Mouse (Mus musculus): ENCODE measurements around the gene Trappc10.

Trappc10 gene

GRCm38 (mm10) chr10:78258142-78258675, 13.8 kb upstream of the Trappc10 start:
- no peak for DNase-seq (ENCODE audit: low spot score in 2 of 2)

GRCm38 (mm10) chr10:78255646-78256059, 11.2 kb upstream of the Trappc10 start:
- DNase-seq (ENCODE audit: low spot score in 2 of 2) = no peak

GRCm38 (mm10) chr10:78247206-78247605, 2.8 kb upstream of the Trappc10 start:
- DNase-seq (ENCODE audit: low spot score in 2 of 2) = no peak

GRCm38 (mm10) chr10:78246725-78247124, 2.3 kb upstream of the Trappc10 start:
- DNase-seq (ENCODE audit: low spot score in 2 of 2) = no peak

- no peak for DNase-seq (ENCODE audit: low spot score in 2 of 2)
Observed at GRCm38 (mm10) chr10:78245225-78245547, 745 bp upstream of the Trappc10 start.

DNA sequence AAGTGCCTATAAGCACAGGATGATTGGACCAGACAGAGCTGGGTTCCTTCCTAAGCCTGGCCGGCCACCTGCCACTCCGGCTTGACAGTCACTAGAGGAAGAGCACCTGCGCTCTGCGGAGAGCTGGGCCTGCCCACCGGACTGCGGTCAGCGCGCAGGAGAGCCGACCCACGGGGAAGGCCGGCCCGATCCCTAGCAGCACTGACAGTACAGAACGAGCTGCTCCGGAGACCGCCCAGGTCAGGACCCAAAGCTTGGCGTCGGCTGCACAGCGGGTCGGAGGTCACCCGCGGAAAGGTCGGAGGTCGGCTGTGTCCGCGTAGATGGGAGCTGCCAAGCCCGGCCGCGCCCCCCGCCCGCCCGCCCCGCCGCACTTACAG, 393 bp downstream of the Trappc10 start:
- peak; percentile 25 to 29 for DNase-seq (ENCODE audit: low spot score in 2 of 2)

DNA sequence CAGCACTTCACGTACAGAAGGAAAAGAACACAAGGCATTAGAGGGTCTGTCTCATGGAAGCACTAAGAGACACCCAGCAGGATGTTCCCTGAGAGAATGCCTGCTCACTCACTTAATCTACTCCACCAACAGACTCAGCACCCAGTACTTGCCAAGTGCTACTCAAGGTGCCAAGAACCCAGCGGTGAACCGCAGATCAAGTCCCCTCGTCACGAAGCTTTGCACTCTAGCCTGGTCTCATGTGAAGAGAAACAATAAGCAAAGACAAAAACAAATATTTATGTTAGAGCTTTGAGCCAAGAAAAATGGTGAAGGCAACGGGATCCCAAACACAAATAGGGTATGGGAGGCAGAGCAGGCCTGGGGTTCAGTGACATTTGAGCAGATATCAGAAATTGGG, 5.5 kb downstream of the Trappc10 start:
- DNase-seq (ENCODE audit: low spot score in 2 of 2) = no peak

DNA sequence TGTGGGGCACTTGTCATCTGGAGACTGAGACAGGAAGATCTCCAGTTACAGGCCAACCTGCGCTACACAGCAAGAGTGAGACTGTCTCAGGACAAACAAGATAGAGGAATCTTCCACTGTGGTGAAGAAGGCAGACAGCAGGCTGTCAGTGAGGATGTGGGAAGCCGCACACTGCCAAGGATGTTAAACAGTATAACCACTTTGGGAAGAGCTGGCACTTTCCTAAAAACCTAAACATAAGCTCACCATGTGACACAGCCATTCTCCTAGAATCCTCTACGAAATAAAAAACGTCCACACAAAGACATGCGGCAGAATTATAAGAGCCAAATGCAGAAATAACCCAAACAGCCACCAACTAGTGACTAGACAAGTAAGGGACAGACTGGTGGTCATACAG, 6.1 kb downstream of the Trappc10 start:
- DNase-seq (ENCODE audit: low spot score in 2 of 2) = no peak

GRCm38 (mm10) chr10:78237809-78238208, 6.6 kb downstream of the Trappc10 start:
- DNase-seq (ENCODE audit: low spot score in 2 of 2) = no peak

DNA sequence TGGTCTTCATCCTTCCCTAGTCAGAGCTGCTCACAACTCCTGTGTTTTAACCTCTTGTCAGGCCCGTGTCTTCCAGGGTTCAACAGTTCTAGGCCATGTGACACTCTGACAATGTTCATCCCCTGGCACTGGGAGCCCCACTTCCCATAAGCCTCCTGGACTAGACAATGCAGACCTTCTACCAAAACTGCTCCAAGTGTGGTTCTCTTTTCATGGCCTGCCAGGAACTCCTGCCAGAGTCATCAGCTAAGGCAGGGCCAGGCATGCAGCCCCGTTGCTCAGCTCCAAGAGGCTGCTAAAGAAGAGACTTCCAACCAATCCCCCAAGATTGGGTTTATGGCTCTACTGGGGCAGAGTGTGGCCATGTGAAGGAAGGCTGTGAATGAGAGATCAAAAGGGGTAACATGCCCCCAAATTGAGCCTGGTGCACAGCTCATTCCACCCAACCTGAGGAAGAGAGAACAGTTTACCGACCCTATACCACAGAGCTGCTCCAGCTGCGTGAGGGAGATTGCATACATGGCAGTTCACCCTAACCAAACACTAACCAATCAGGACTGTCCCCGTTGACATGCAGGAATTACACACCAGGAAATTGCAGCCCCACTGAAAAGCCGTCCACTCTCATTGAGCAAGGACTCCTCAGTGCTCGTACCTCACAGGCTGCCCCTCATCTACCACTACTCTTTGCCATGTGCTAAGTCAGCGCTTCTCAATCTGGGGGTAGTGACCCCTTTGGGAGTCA, 7.4 kb downstream of the Trappc10 start:
- DNase-seq (ENCODE audit: low spot score in 2 of 2) = no peak

GRCm38 (mm10) chr10:78233756-78234155, 10.7 kb downstream of the Trappc10 start:
- no peak for DNase-seq (ENCODE audit: low spot score in 2 of 2)

DNA sequence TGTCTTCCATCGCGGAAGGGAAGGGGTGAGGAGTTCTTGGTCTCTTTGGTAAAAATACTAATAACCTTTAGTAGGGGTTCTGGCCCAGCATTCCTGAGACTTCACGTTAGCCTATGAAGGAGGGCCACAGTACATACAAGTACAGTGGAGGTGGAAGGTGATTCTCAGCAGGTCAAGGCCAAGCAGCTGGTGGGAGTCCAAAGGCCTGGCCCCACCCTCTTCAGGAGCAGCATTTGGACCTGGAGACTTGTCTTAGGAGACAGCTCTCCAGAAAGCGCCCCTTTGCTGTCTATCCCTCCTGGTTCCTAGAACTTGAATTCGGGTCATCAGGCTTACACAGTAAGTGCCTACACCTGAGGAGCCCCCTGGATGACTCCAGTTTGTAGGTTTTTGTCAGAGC, 11.3 kb downstream of the Trappc10 start:
- no peak for DNase-seq (ENCODE audit: low spot score in 2 of 2)

- no peak for DNase-seq (ENCODE audit: low spot score in 2 of 2)
Observed at GRCm38 (mm10) chr10:78232301-78232980, 12.0 kb downstream of the Trappc10 start.

- no peak for DNase-seq (ENCODE audit: low spot score in 2 of 2)
Observed at GRCm38 (mm10) chr10:78228560-78228928, 15.9 kb downstream of the Trappc10 start.

GRCm38 (mm10) chr10:78227875-78228559, 16.4 kb downstream of the Trappc10 start:
- no peak for DNase-seq (ENCODE audit: low spot score in 2 of 2)

DNA sequence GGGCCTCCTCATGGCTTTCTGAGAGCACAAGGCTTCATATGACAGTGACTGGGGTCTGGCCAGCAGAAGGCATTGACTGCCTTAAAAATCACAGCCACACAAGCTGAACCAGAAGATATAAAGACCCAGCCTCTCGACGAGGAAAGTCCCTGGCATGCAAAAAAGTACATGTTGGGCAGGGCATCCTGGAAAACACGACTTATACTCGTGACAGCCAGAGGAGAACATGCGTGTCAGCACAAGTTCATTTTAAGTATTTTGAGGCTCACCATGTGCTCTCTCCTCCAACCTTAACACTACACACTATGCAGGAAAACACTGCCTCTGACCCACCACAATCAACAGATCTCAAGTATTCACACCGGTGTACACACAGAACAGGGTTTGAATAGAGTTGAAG, 20.3 kb downstream of the Trappc10 start:
- no peak for DNase-seq (ENCODE audit: low spot score in 2 of 2)

GRCm38 (mm10) chr10:78222908-78223307, 21.5 kb downstream of the Trappc10 start:
- no peak for DNase-seq (ENCODE audit: low spot score in 2 of 2)

GRCm38 (mm10) chr10:78221315-78221714, 23.1 kb downstream of the Trappc10 start:
- no peak for DNase-seq (ENCODE audit: low spot score in 2 of 2)

DNA sequence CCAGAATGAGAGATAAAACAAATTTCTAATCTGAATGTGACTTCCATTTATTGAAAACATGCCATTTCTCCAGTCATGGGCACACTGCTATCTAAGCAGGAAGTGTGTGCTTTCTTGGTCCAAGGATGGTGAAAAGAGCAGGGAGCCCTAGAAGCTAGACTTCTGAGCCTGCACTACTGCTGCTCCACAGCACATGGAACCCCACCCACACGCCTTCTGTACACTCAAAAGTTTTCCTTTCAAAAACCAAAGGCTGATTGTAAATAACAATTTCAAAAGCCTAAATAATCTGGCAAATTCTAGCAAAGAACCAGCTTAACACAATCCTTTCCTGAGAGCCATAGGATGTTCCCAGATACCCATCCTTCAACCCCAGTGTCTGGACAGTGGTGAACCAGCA, 24.9 kb downstream of the Trappc10 start:
- no peak for DNase-seq (ENCODE audit: low spot score in 2 of 2)

GRCm38 (mm10) chr10:78218576-78218975, 25.9 kb downstream of the Trappc10 start:
- no peak for DNase-seq (ENCODE audit: low spot score in 2 of 2)

- DNase-seq (ENCODE audit: low spot score in 2 of 2) = no peak
Observed at GRCm38 (mm10) chr10:78216376-78217083, 27.9 kb downstream of the Trappc10 start.

DNA sequence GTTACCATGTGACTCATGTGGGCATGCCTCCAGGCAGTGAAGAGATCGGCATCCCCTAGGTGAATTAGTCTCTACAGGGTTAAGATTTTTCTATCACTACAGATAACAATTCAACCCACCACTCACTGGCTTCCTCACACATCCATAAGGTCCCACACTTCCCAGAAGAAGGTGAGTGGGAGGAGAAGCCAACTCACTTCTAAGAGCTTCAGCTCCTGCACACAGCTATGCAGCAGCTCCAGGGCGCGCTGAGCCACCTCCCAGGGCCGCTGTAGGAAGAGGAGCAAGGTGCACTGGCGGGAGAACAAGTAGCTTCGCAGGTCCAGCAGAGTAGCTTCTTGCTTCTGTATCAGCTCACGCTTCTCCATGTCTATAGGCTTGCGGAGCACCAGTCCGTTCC, 30.1 kb downstream of the Trappc10 start:
- DNase-seq (ENCODE audit: low spot score in 2 of 2) = no peak
